Comparison of ENCODE assay signal across 7 mouse cellular contexts in genomic region chr7:98489131-98489530, GRCm38 (mm10). TPM values are rescaled to one million over a fixed set of nuclear protein-coding genes. Genes with fewer than 3 reads are reported as not detected.
DNase-seq lines count a peak whose midpoint lies in the region; ATAC-seq and TF ChIP-seq lines count a peak whose summit lies in the region.

TSS of gene Lrrc32 (plus strand) at chr7:98489283.

- H3K27me3 ChIP-seq in forebrain, embryonic 12.5 days, result peaks cover 50% of the 10 kb centered on the region
- H3K27me3 ChIP-seq in hindbrain, postnatal 0 days (ENCODE audit: insufficient read depth, low read length), result no peaks in the 10 kb centered on the region
- H3K27me3 ChIP-seq in midbrain, embryonic 15.5 days (replicated peaks), result no peaks in the 10 kb centered on the region; the same call in 1 of the 2 replicates

- no peak for TF ChIP-seq CTCF in hindbrain, postnatal 0 days (IDR thresholded peaks at IDR 0.05; ENCODE audit: low read depth)

- no peak within 1 kb of the TSS for H3K27ac ChIP-seq in forebrain, embryonic 12.5 days
- H3K27ac ChIP-seq in hindbrain, postnatal 0 days, result no peak within 1 kb of the TSS
- H3K27ac ChIP-seq in midbrain, embryonic 15.5 days, result no peak within 1 kb of the TSS

- peak; percentile 50 to 54 for DNase-seq in B cell, adult 2 months
- DNase-seq in hindbrain, postnatal 0 days (ENCODE audit: low spot score), result no peak
- no peak for DNase-seq in left cerebral cortex, adult 9 months (ENCODE audit: low spot score in 2 of 2)
- no peak for DNase-seq in spleen, postnatal 14 days (ENCODE audit: low spot score in 2 of 2)

- H3K36me3 ChIP-seq in forebrain, embryonic 12.5 days (replicated peaks), result no peaks in the 10 kb centered on the region
- H3K36me3 ChIP-seq in hindbrain, postnatal 0 days (ENCODE audit: insufficient read depth, low read length), result no peaks in the 10 kb centered on the region
- no peaks in the 10 kb centered on the region for H3K36me3 ChIP-seq in midbrain, embryonic 15.5 days (replicated peaks)

- peak within 1 kb of the TSS; percentile 72 for H3K4me2 ChIP-seq in forebrain, embryonic 12.5 days
- H3K4me2 ChIP-seq in hindbrain, postnatal 0 days (ENCODE audit: low read depth, low read length), result peak within 1 kb of the TSS; percentile 66
- H3K4me2 ChIP-seq in midbrain, embryonic 15.5 days, result peak within 1 kb of the TSS; percentile 91

- peaks cover 20% of the 10 kb centered on the region for H3K4me1 ChIP-seq in forebrain, embryonic 12.5 days
- peaks cover 10% of the 10 kb centered on the region for H3K4me1 ChIP-seq in hindbrain, postnatal 0 days (ENCODE audit: insufficient read depth, low read length)
- H3K4me1 ChIP-seq in midbrain, embryonic 15.5 days, result peaks cover 13% of the 10 kb centered on the region

- 50% methylated on average over 6 of the region's 6 CpGs for WGBS in forebrain, embryonic 12.5 days
- WGBS in hindbrain, postnatal 0 days, result 48% methylated on average over 6 of the region's 6 CpGs
- WGBS in midbrain, embryonic 15.5 days, result 56% methylated on average over 6 of the region's 6 CpGs

- ATAC-seq in CD4-positive, CD25-positive, alpha-beta regulatory T cell, adult 4 months, result no peak
- ATAC-seq in forebrain, embryonic 12.5 days (ENCODE audit: low FRiP score), result 0 out of 2 replicates have a peak, but pooled peaks have one; percentile 1
- no peak for ATAC-seq in hindbrain, postnatal 0 days
- peak; percentile 31 for ATAC-seq in midbrain, embryonic 15.5 days (replicated peaks)

- H3K9me3 ChIP-seq in forebrain, embryonic 12.5 days, result no peaks in the 10 kb centered on the region
- H3K9me3 ChIP-seq in hindbrain, postnatal 0 days (ENCODE audit: low read length), result no peaks in the 10 kb centered on the region
- H3K9me3 ChIP-seq in midbrain, embryonic 15.5 days, result no peaks in the 10 kb centered on the region

- H3K4me3 ChIP-seq in forebrain, embryonic 12.5 days (replicated peaks), result peak within 1 kb of the TSS; percentile 49
- peak within 1 kb of the TSS; percentile 53 for H3K4me3 ChIP-seq in hindbrain, postnatal 0 days (ENCODE audit: low read length)
- H3K4me3 ChIP-seq in midbrain, embryonic 15.5 days, result peak within 1 kb of the TSS; percentile 65

- H3K9ac ChIP-seq in forebrain, embryonic 12.5 days, result peak within 1 kb of the TSS; percentile 51
- H3K9ac ChIP-seq in hindbrain, postnatal 0 days (replicated peaks; ENCODE audit: low read length), result peak within 1 kb of the TSS; percentile 55
- peak within 1 kb of the TSS; percentile 52 for H3K9ac ChIP-seq in midbrain, embryonic 15.5 days

RNA-seq across cellular contexts. Expression of gene Lrrc32, which starts in this region (rescaled TPM):
- 10 to 100 TPM; 55.1 to 95.2 TPM for polyA plus RNA-seq in CD4-positive, CD25-positive, alpha-beta regulatory T cell, adult 4 months (2017; shearing (Covaris generic))
- 3.2 and 3.4 TPM in 2 replicates for polyA plus RNA-seq in forebrain, embryonic 12.5 days (2016; fragmentation: Nextera tagmentation; extraction: Ambion mirVana)
- 6.4 and 9.1 TPM in 2 replicates for total RNA-seq in hindbrain, postnatal 0 days (2014; rRNA removed)
- polyA plus RNA-seq in hindbrain, postnatal 0 days (2015; fragmentation: Nextera tagmentation; extraction: Ambion mirVana), result 3.9 and 4.7 TPM in 2 replicates
- 5.0 and 5.5 TPM in 2 replicates for polyA plus RNA-seq in midbrain, embryonic 15.5 days (2015; fragmentation: Nextera tagmentation; extraction: Ambion mirVana)

Comparison
In these comparisons a context has a peak if more than half of its experiments do, and no peak if none do; other contexts are left out.
1. DNase-seq: peak in B cell, adult 2 months (2 of 2); none in hindbrain, postnatal 0 days (single experiment), left cerebral cortex, adult 9 months (0 of 2) and spleen, postnatal 14 days (0 of 2).
2. ATAC-seq: peak in forebrain, embryonic 12.5 days (single experiment) and midbrain, embryonic 15.5 days (single experiment); none in CD4-positive, CD25-positive, alpha-beta regulatory T cell, adult 4 months (single experiment) and hindbrain, postnatal 0 days (single experiment).
3. Peak in every context shown above with its lines, with median percentiles within 50 percentile points of each other: H3K4me2 ChIP-seq, H3K4me3 ChIP-seq and H3K9ac ChIP-seq.